Mouse (Mus musculus): ENCODE results near the gene Fbxl14.

- no peak for TF ChIP-seq CTCF (conservative IDR thresholded peaks at IDR 0.05; ENCODE audit: insufficient read depth, insufficient read length, low read depth, low read length)
- no peak for TF ChIP-seq POLR2A (IDR thresholded peaks at IDR 0.05; ENCODE audit: low read depth, low read length)
Measured at GRCm38 (mm10) chr6:119508221-119508620, 28.8 kb downstream of the Fbxl14 start.
